Mouse (Mus musculus): ENCODE results near the gene Tbl3.

The Tbl3 gene

GRCm38 (mm10) chr17:24706982-24707800, at the start of gene Tbl3:
Gene Tbl3 (minus strand): TSS chr17:24707660.
- DNase-seq (ENCODE audit: low spot score): peak; percentile 94

- DNase-seq (ENCODE audit: low spot score): no peak
These were observed 45.2 kb upstream of the Tbl3 start, which contains the start of gene Hs3st6 for GRCm38 (mm10) chr17:24752415-24753394. Gene Hs3st6 (plus strand): TSS chr17:24752988.

DNA sequence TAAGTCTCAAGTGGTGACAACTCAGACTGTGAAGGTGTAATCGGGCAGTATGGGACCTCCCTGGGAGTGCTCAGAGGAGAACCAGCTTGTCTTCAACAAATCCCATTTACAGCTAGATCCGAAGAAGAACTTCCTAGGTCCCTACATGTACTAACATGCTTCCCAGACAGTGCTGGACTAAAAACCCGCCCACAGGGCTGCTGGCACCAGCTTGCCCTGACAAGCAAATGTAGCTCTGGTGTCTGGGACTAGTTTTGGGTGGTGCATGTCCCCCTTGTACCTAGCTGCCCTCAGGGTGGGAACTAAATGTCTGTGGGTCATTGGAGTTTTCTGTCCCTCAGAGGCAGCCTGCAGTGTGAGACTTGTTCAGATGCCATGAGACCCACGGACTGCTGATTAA, 44.1 kb upstream of the Tbl3 start:
- DNase-seq (ENCODE audit: low spot score): no peak

- DNase-seq (ENCODE audit: low spot score): no peak
These were observed 39.5 kb upstream of the Tbl3 start for GRCm38 (mm10) chr17:24746986-24747385.

DNA sequence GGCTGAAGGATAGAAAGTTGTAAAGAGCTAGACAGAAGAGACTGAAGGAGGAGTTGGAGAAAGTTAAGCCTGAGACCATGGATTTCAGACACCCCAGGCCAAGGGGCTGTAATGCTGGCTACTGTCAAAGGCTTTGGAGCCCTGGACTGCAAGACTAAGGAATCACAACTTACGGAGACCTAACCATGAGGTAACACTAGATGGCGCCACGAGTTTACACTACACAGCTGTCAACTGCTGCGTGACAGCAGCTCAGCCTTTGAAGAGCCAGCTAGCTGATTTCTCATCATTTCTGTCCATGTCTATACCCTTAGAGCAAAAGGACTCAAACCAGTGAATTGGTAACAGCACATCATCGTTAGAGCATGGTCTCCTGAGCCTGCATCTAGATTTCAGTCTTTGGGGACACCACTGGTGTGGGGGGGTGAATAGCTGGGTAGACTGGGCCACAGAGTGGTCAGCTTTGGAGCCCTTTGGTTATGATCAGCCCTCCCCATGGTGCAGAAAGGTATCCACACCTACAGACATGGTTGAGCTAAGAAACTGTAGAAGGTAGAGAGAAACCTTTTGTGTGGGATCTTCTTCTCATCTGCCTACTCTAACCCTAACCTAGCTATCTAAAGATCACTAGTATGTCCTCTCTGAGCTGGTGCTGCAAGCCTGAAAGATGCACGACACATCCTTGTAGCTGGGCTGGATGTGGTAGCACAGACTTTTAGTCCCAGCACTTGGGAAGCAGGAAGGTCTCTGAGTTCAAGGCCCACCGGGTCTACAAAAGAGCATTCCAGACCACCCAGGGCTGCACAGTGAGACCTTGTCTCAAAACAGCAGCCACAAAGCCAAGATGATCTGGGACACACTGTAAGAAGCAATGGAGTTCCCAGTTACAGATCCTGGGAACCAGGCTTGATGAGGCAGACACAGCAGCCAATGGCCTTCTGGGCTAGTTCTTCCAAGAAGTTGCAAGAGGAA, 38.4 kb upstream of the Tbl3 start:
- DNase-seq (ENCODE audit: low spot score): peak; percentile 66

DNA sequence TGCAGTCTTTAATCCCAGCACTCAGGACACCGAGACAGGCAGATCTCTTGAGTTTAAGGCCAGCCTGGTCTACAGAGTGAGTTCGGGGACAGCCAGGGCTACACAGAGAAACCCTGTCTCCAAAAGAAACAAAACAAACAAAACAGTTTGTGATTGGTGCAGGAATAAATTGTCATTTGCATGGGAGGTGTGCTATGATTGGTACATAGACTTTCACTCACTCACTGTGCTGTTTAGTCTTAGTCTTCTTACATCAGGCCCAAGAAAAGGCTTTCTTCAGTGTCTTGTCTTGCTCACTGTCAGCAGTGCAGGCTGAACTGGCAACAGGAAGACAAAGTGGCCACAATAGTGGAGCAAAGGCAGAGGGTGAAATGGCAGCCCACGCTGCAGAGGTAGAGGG, 36.9 kb upstream of the Tbl3 start:
- DNase-seq (ENCODE audit: low spot score): no peak

DNA sequence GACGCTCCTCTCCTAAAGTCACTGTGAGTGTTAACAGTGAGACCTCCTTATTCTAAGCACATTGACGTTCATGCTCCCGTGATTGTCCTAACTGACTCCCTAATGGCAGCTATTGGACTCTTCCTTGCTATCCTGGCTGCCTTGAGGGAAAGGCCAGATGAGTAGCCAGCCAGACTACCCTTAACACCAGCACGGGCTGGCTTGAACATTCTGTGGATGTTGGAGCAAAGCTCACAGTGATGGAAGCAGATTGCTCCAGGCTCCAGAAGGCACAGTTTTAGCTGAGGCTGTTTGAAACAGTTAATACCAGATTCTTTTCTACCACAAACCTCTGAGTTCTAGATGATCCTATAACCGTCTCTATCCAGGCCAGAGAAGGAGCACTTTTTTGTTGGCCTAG, 36.4 kb upstream of the Tbl3 start:
- DNase-seq (ENCODE audit: low spot score): no peak

DNA sequence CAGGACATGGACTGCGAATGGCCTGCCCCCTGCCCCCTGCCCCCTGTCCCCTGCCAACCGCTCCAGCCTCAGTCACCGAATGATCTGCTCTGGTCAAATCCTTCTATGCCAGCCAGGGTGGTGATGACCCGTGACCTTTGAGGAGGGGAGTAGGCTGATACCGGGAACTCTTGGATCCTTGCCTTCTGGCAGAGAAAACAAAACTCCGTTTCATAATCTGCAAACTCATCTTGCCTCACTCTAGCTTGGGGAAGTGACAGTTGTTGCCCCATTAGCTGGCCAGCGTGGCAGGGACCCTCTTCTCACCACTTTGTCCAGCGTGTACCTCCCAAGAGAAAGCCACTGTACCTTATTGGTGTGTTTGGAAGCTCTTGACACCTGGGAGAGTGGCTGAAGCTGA, 34.8 kb upstream of the Tbl3 start:
- no peak for DNase-seq (ENCODE audit: low spot score)

- no peak for DNase-seq (ENCODE audit: low spot score)
These were observed 32.5 kb upstream of the Tbl3 start for GRCm38 (mm10) chr17:24739926-24740325.

DNA sequence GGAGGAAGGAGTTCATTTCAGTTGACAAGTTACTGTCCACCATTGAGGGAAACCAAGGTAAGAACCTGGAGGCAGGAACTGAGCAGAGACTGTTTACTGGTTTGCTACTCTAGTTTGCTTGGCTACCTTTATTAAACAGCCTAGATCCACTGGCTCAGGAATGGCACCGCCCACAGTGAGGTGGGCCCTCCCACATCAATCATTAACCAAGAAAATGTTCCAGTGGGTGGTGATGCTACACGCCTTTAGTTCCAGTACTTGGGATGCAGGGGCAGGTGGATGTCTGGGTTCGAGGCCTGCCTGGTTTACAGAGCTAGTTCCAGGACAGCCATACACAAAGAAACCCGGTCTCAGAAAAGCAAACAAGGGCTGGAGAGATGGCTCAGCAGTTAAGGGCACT, 30.8 kb upstream of the Tbl3 start:
- no peak for DNase-seq (ENCODE audit: low spot score)

- no peak for DNase-seq (ENCODE audit: low spot score)
These were observed 29.8 kb upstream of the Tbl3 start for GRCm38 (mm10) chr17:24737135-24737810.

DNA sequence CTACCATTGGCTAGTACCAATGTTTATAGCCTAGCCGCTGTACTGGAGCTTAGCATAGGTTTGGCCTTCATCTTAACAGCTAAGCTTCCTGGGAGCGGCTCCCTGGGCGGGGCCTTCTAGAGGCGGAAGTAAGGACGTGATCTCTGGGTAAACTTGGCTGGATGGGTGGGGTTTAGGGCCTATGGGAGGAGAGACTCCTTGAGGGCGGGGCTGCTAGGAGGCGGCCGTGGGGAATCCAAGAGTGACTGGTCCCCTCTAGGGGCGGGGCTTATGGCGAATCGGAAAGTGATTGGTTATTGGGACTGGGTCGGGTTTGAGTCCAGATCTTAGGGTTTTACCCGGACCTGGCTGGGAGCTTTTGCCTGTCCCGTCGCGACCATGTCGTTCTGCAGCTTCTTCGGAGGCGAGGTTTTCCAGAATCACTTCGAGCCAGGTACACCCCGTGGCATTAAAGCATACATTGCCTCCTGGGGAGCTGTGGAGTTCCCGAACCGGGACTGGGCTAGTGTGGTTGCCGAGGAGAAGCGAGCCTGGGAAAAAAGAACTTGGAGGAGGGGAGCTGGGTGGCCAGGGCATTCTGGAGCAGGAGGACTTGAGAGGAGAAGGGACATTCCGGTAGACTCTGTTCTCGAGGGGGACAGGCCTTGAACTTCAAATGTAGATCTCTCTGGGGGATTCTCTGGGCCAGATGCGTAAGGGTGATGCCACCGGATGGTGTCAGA, 29.0 kb upstream of the Tbl3 start, which contains the start of gene Msrb1:
Msrb1 (plus strand) TSS at position 313 of the 722 bp plus-strand sequence.
- DNase-seq (ENCODE audit: low spot score): peak; percentile 95

DNA sequence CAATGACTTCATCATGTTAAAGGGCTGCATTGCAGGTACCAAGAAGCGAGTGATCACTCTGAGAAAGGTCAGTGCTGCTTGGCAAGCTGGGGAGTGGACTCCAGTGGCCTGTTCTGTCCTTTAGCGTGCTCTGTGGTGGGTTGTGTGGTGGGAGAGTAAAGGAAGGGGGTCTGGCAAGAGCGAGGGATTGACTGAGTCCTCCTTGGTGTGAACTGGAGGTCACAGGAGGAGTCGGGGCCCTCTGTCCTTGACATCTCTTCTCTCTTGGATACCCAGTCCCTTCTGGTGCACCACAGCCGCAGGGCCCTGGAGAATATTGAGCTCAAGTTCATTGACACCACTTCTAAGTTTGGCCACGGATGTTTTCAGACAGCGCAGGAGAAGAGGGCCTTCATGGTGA, 28.0 kb upstream of the Tbl3 start:
- no peak for DNase-seq (ENCODE audit: low spot score)

DNA sequence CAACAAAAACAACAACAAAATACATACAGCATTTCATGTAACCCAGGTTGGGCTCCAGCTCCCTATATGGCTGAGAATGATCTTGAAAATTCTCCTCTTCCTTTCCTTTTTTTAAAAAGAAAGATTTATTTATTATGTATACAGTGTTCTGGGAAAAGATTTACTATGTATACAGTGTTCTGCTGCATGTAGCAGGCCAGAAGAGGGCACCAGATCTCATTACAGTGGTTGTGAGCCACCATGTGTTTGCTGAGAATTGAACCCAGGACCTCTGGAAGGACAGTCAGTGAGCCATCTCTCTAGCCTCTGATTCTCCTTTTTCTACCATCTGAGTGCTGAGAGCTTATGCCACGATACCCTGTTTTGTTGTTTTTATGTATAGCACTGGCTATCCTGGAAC, 27.1 kb upstream of the Tbl3 start:
- DNase-seq (ENCODE audit: low spot score): no peak

DNA sequence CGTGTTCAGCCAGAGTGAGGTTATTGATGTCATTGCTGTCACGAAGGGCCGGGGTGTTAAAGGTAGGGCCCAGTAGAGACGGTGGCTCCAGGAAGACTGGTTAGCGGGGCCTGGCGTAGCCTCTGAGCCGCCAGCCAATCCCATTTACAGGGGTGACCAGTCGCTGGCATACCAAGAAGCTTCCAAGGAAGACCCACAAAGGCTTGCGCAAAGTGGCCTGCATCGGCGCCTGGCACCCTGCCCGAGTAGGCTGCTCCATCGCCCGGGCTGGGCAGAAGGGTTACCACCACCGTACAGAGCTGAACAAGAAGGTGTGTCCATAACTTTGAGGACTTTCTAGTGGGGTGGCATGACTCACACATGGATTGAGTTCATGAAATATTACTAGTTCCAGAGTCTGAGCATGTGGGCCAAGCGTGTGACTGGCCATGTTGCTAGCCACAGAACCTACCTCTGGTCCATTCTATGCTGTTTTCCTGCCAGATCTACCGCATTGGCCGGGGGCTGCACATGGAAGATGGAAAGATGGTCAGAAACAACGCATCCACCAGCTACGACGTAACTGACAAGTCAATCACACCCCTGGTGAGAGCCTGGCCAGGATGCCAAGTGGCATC, 26.1 kb upstream of the Tbl3 start:
- no peak for DNase-seq (ENCODE audit: low spot score)

- DNase-seq (ENCODE audit: low spot score): no peak
These were observed 24.9 kb upstream of the Tbl3 start for GRCm38 (mm10) chr17:24732233-24732935.

- no peak for DNase-seq (ENCODE audit: low spot score)
These were observed 23.3 kb upstream of the Tbl3 start for GRCm38 (mm10) chr17:24730787-24731186.

- no peak for DNase-seq (ENCODE audit: low spot score)
These were observed 21.6 kb upstream of the Tbl3 start for GRCm38 (mm10) chr17:24729067-24729466.

DNA sequence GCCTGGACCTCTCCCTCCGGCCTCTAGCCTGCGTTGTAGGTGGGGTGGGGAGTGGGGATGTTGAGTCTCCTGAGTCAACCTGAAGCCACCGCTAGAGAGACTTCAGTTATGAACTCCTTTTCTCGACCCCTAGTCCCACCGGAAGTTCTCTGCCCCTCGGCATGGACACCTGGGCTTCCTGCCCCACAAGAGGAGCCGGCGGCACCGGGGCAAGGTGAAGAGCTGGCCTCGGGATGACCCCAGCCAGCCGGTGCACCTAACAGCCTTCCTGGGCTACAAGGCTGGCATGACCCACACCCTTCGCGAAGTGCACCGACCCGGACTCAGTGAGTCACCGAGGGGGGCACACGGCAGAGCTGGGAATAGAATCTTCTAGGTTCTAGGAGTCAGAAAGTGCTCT, 20.7 kb upstream of the Tbl3 start:
- DNase-seq (ENCODE audit: low spot score): no peak
